Mouse (Mus musculus) midbrain, postnatal 0 days (tissue): ENCODE results near the gene Smndc1. TPM values are rescaled to one million over a fixed set of nuclear protein-coding genes. Genes with fewer than 3 reads are reported as not detected.

Experiments used
- ATAC-seq: fragments of 200-750 bp; cut with Nextera tagmentation; 2 replicates; pipeline ENCODE4 v1.8.0; 2017; ENCODE audit warnings: moderate number of reproducible peaks, mild to moderate bottlenecking, moderate TSS enrichment, moderate library complexity; ENCODE audit not compliant: low FRiP score
- DNase-seq: peaks from one replicate; pipeline ENCODE4 v3.0.0-alpha.2; 2015; ENCODE audit warnings: low spot score
- H3K27ac ChIP-seq: fragments of 300-500 bp; sonication (generic); 2 replicates; pipeline ENCODE4 v1.5.1; 2014; ENCODE audit warnings: low read depth, mild to moderate bottlenecking, low read length, mixed read lengths
- H3K27me3 ChIP-seq: fragments of 300-500 bp; sonication (generic); 2 replicates; pipeline ENCODE4 v1.6.1; 2014; ENCODE audit warnings: low read length, control low read depth, mixed read lengths; ENCODE audit not compliant: insufficient read depth
- H3K36me3 ChIP-seq: fragments of 300-500 bp; sonication (generic); 2 replicates; pipeline ENCODE4 v1.6.1; 2014; ENCODE audit warnings: low read length, control low read depth, mixed read lengths; ENCODE audit not compliant: insufficient read depth
- H3K4me1 ChIP-seq: fragments of 300-500 bp; sonication (generic); 2 replicates; pipeline ENCODE4 v1.6.1; 2014; ENCODE audit warnings: mild to moderate bottlenecking, control low read depth, antibody characterized with exemption, low read length, mixed read lengths; ENCODE audit not compliant: insufficient read depth
- H3K4me2 ChIP-seq: fragments of 300-500 bp; sonication (generic); 2 replicates; pipeline ENCODE4 v1.6.1; 2014; ENCODE audit warnings: low read depth, mild to moderate bottlenecking, low read length, mixed read lengths; ENCODE audit not compliant: poor library complexity, severe bottlenecking
- H3K4me3 ChIP-seq: fragments of 300-500 bp; sonication (generic); 2 replicates; pipeline ENCODE4 v1.5.1; 2014; ENCODE audit warnings: low read depth, mild to moderate bottlenecking, low read length, moderate library complexity
- H3K9ac ChIP-seq: fragments of 300-500 bp; sonication (generic); replicated peaks from 2 replicates; pipeline ENCODE4 v1.6.1; 2014; ENCODE audit warnings: mild to moderate bottlenecking, low read length, moderate library complexity, mixed read lengths; ENCODE audit not compliant: poor library complexity, severe bottlenecking
- H3K9me3 ChIP-seq: fragments of 300-500 bp; sonication (generic); 2 replicates; pipeline ENCODE4 v1.6.1; 2016; ENCODE audit warnings: low read length, control low read depth
- CTCF ChIP-seq: IDR thresholded peaks from 2 replicates; pipeline ENCODE4 v1.5.1; 2016; ENCODE audit warnings: antibody characterized with exemption, mild to moderate bottlenecking
- WGBS: fragments of 180-500 bp; shearing (Covaris S2); extraction: QIAGEN DNeasy Blood & Tissue Kit; methylation state at CpG from one replicate; pipeline ENCODE4 v1.1.7; 2014; 5-methylcytosine and 5-hydroxymethylcytosine counted together
- polyA plus RNA-seq: library from polyadenylated mRNA; unstranded; fragments of >200 nt; fragmentation: Nextera tagmentation; extraction: Ambion mirVana; gene quantifications from 2 replicates; pipeline ENCODE4 v1.2.1, GENCODE M21; 2015
- total RNA-seq: library from RNA; depleted of rRNA; stranded (reverse); fragments of >200 nt; gene quantifications from 2 replicates; pipeline ENCODE4 v1.2.3, GENCODE M21; 2014

Gene Smndc1
- total and polyA plus RNA-seq, 2 experiments from 2014 or later, result 8.9 to 35.0 TPM

- DNase-seq, result no peak
- TF ChIP-seq CTCF, result no peak
- Histone ChIP-seq H3K36me3 (no peaks in the 10 kb centered on the region), H3K27me3 (no peaks in the 10 kb centered on the region), H3K9ac (no peak overlapping the region), H3K4me2 (no peak overlapping the region), H3K4me1 (no peaks in the 10 kb centered on the region; the same call in 1 of the 2 replicates), H3K27ac (no peak overlapping the region), H3K9me3 (no peaks in the 10 kb centered on the region), H3K4me3 (no peak overlapping the region)
- no peak for ATAC-seq
- 86% methylated on average over 17 of the region's 17 CpGs for WGBS
Measured at GRCm38 (mm10) chr19:53415198-53415597, 24.8 kb upstream of the Smndc1 start.

- Histone ChIP-seq H3K27ac (no peak overlapping the region), H3K27me3 (no peaks in the 10 kb centered on the region), H3K4me3 (no peak overlapping the region), H3K36me3 (no peaks in the 10 kb centered on the region), H3K9ac (no peak overlapping the region), H3K4me2 (no peak overlapping the region), H3K9me3 (no peaks in the 10 kb centered on the region), H3K4me1 (no peaks in the 10 kb centered on the region; the same call in 1 of the 2 replicates)
- ATAC-seq, result no peak
- WGBS, result 90% methylated on average over 11 of the region's 11 CpGs
- TF ChIP-seq CTCF, result no peak
- no peak for DNase-seq
Measured at GRCm38 (mm10) chr19:53414650-53415049, 24.3 kb upstream of the Smndc1 start.

- H3K36me3 ChIP-seq, result no peaks in the 10 kb centered on the region
- no peaks in the 10 kb centered on the region; the same call in 1 of the 2 replicates for H3K4me1 ChIP-seq
- ATAC-seq (no peak), DNase-seq (no peak)
- H3K4me3 ChIP-seq, result no peak overlapping the region
- H3K27me3 ChIP-seq, result no peaks in the 10 kb centered on the region
- H3K9me3 ChIP-seq, result no peaks in the 10 kb centered on the region
- H3K9ac ChIP-seq, result no peak overlapping the region
- 93% methylated on average over 15 of the region's 15 CpGs for WGBS
- TF ChIP-seq CTCF, result no peak
- H3K4me2 ChIP-seq, result no peak overlapping the region
- H3K27ac ChIP-seq, result no peak overlapping the region
Measured at GRCm38 (mm10) chr19:53413617-53414380, 23.4 kb upstream of the Smndc1 start.

- DNase-seq (no peak), ATAC-seq (no peak)
- Histone ChIP-seq H3K27me3 (no peaks in the 10 kb centered on the region), H3K4me1 (no peaks in the 10 kb centered on the region; the same call in 1 of the 2 replicates), H3K4me2 (no peak overlapping the region), H3K36me3 (no peaks in the 10 kb centered on the region), H3K9ac (no peak overlapping the region), H3K9me3 (no peaks in the 10 kb centered on the region), H3K4me3 (no peak overlapping the region), H3K27ac (no peak overlapping the region)
- TF ChIP-seq CTCF, result no peak
- WGBS, result 14% methylated on average over 6 of the region's 6 CpGs
Measured at GRCm38 (mm10) chr19:53412149-53412848, 21.9 kb upstream of the Smndc1 start.

- no peaks in the 10 kb centered on the region for H3K36me3 ChIP-seq
- no peaks in the 10 kb centered on the region for H3K27me3 ChIP-seq
- H3K27ac ChIP-seq, result no peak overlapping the region
- no peaks in the 10 kb centered on the region; the same call in 1 of the 2 replicates for H3K4me1 ChIP-seq
- no peak overlapping the region for H3K4me2 ChIP-seq
- no peaks in the 10 kb centered on the region for H3K9me3 ChIP-seq
- DNase-seq, result no peak
- no peak for TF ChIP-seq CTCF
- no peak for ATAC-seq
- WGBS, result 72% methylated on average over 17 of the region's 17 CpGs
- H3K4me3 ChIP-seq, result no peak overlapping the region
- H3K9ac ChIP-seq, result no peak overlapping the region
Measured at GRCm38 (mm10) chr19:53409663-53410307, 19.4 kb upstream of the Smndc1 start.
